Mouse (Mus musculus) cerebellum, adult 2 months (tissue): ENCODE measurements around the gene Rhoj.

Experiments used
- CTCF ChIP-seq: fragments of 200-500 bp; IDR thresholded peaks from 2 replicates; pipeline ENCODE4 v1.5.1; 2011; ENCODE audit warnings: low read depth, mild to moderate bottlenecking, control low read depth, low read length, moderate library complexity, borderline replicate concordance; ENCODE audit not compliant: insufficient read depth
- POLR2A ChIP-seq: fragments of 200-500 bp; IDR thresholded peaks from 2 replicates; pipeline ENCODE4 v1.6.1; 2011; ENCODE audit warnings: low read length, control low read depth, borderline replicate concordance; ENCODE audit not compliant: insufficient read depth

GRCm38 (mm10) chr12:75339894-75340293 is 31.8 kb downstream of the Rhoj start:
- TF ChIP-seq POLR2A (no peak), CTCF (no peak)
